Mouse (Mus musculus) small intestine, adult 2 months (tissue): ENCODE data around the gene Trim33.

Experiments used
- CTCF ChIP-seq: fragments of 200-500 bp; IDR thresholded peaks from 2 replicates; pipeline ENCODE4 v1.5.1; 2012; ENCODE audit warnings: low read depth, mild to moderate bottlenecking, control low read depth, inconsistent platforms, low read length, moderate library complexity, mixed read lengths; ENCODE audit not compliant: insufficient replicate concordance, insufficient read length; ENCODE audit errors: extremely low read depth
- POLR2A ChIP-seq: fragments of 200-500 bp; IDR thresholded peaks from 2 replicates; pipeline ENCODE4 v1.6.1; 2012; ENCODE audit warnings: low read depth, mild to moderate bottlenecking, control low read depth, inconsistent platforms, low read length, moderate library complexity

DNA sequence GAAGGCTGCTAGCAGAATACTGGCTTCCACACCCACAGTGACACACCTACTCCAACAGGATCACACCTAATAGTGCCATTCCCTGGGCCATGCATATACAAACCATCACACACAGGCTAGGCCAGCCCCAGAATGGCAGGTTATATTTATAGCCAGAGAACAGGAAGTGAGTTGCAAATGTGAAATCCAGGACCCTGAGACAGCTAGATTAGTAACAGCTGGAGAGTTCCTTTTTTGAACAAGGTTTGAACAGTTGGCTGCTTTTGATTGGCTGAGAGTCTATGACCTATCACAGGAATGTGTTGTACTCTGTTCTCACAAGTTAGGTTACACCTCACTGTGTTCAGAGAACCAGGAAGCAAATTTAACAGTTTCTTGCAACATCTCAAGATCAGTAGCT lies 98.9 kb downstream of the Trim33 start:
- no peak for TF ChIP-seq POLR2A
- no peak for TF ChIP-seq CTCF
